Mouse (Mus musculus) lung, embryonic 14.5 days (tissue): Measurements from ENCODE around the gene Mblac2. TPM values are rescaled to one million over a fixed set of nuclear protein-coding genes. Genes with fewer than 3 reads are reported as not detected.

ENCODE experiments used
- ATAC-seq: fragments of 200-750 bp; cut with Nextera tagmentation; 2 replicates; pipeline ENCODE4 v1.8.0; 2017; ENCODE audit warnings: mild to moderate bottlenecking, moderate TSS enrichment, moderate library complexity; ENCODE audit not compliant: insufficient read depth
- DNase-seq: peaks from one replicate; pipeline ENCODE4 v3.0.0-alpha.2; 2015
- H3K27ac ChIP-seq: fragments of 300-500 bp; sonication (generic); 2 replicates; pipeline ENCODE4 v1.5.1; 2014; ENCODE audit warnings: low read depth, mild to moderate bottlenecking, moderate library complexity
- H3K27me3 ChIP-seq: fragments of 300-500 bp; sonication (generic); 2 replicates; pipeline ENCODE4 v1.6.1; 2014; ENCODE audit warnings: low read length, control low read depth; ENCODE audit not compliant: insufficient read depth
- H3K36me3 ChIP-seq: fragments of 300-500 bp; sonication (generic); 2 replicates; pipeline ENCODE4 v1.6.1; 2014; ENCODE audit warnings: control low read depth; ENCODE audit not compliant: insufficient read depth
- H3K4me1 ChIP-seq: fragments of 300-500 bp; sonication (generic); 2 replicates; pipeline ENCODE4 v1.6.1; 2014; ENCODE audit warnings: antibody characterized with exemption, control low read depth; ENCODE audit not compliant: insufficient read depth
- H3K4me2 ChIP-seq: fragments of 300-500 bp; sonication (generic); 2 replicates; pipeline ENCODE4 v1.6.1; 2014; ENCODE audit warnings: mild to moderate bottlenecking
- H3K4me3 ChIP-seq: fragments of 300-500 bp; sonication (generic); 2 replicates; pipeline ENCODE4 v1.5.1; 2014; ENCODE audit warnings: low read depth, low read length
- H3K9ac ChIP-seq: fragments of 300-500 bp; sonication (generic); 2 replicates; pipeline ENCODE4 v1.6.1; 2014
- H3K9me3 ChIP-seq: fragments of 300-500 bp; sonication (generic); 2 replicates; pipeline ENCODE4 v1.6.1; 2016; ENCODE audit warnings: low read depth, low read length, control low read depth
- CTCF ChIP-seq: IDR thresholded peaks from 2 replicates; pipeline ENCODE4 v1.5.1; 2016; ENCODE audit warnings: antibody characterized with exemption, low read depth
- WGBS: fragments of 180-500 bp; shearing (Covaris S2); extraction: QIAGEN DNeasy Blood & Tissue Kit; methylation state at CpG from one replicate; pipeline ENCODE4 v1.1.7; 2014; 5-methylcytosine and 5-hydroxymethylcytosine counted together
- polyA plus RNA-seq: library from polyadenylated mRNA; unstranded; fragments of >200 nt; fragmentation: Nextera tagmentation; extraction: Ambion mirVana; gene quantifications from 2 replicates; pipeline ENCODE4 v1.2.1, GENCODE M21; 2014

The Mblac2 gene
- polyA plus RNA-seq, 1 experiment from 2014 or later: 5.7 TPM

DNA sequence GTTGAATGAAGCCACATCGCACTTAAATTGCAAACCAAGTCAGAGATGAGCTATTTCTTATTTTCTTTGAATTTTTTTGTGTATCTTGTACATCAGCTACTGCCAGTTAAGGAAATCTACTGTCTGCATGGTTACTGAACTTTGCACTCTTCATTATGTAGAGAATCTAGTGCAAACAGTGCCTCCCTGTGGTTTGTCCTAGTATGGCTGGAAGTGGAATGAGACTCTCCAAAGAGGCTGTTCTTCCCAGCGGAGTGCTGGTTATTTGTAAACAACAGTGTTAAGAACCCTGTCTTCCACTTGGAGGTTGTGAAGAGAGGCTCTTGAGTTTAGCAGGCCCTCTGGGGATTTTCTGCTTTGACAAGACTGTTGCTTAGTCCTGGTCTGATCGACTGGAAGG lies 49.2 kb downstream of the Mblac2 start:
- Histone ChIP-seq H3K9ac (no peak overlapping the region), H3K27ac (no peak overlapping the region), H3K4me2 (no peak overlapping the region), H3K27me3 (no peaks in the 10 kb centered on the region), H3K4me1 (no peaks in the 10 kb centered on the region), H3K4me3 (no peak overlapping the region), H3K9me3 (no peaks in the 10 kb centered on the region), H3K36me3 (no peaks in the 10 kb centered on the region)
- ATAC-seq: peak; percentile 44; the same call in 1 of the 2 replicates
- 29% methylated on average over 3 of the region's 3 CpGs for WGBS
- peak; percentile 67 for TF ChIP-seq CTCF
- DNase-seq: peak; percentile 82

DNA sequence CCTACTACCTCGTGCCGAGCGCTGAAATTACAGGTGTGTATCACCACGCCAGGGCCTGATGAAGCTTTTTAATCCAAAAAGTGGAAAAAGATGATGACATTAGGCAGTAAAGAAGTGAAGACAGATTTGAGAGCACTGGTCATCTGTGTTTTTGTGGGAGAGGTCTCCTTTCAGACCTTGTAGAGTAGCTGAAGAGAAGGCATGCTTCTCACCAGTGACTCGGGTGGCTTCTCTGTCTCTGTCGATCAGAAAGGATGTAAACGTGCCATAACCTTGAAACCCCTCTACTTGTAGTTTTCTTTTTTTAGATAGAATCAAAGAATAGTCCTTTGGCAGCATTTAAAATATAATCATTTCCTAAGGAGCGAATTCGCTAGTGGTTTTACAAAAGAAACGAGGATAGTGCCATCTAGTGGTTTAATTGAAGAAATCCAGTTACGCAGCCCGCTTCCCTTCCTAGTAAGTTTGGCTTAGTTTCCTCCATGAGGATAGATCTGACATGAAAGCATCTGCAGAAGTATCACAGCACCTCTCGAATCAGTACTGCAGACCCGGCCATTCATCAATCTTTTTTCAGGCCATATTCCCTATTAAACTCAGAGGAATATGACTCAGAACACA lies 50.5 kb downstream of the Mblac2 start:
- DNase-seq: peak; percentile 91
- Histone ChIP-seq H3K36me3 (no peaks in the 10 kb centered on the region), H3K4me2 (no peak overlapping the region), H3K4me1 (no peaks in the 10 kb centered on the region), H3K9me3 (no peaks in the 10 kb centered on the region), H3K27me3 (no peaks in the 10 kb centered on the region), H3K9ac (no peak overlapping the region), H3K27ac (no peak overlapping the region), H3K4me3 (no peak overlapping the region)
- peak; percentile 69 for TF ChIP-seq CTCF
- ATAC-seq: no peak
- 29% methylated on average over 14 of the region's 14 CpGs for WGBS

DNA sequence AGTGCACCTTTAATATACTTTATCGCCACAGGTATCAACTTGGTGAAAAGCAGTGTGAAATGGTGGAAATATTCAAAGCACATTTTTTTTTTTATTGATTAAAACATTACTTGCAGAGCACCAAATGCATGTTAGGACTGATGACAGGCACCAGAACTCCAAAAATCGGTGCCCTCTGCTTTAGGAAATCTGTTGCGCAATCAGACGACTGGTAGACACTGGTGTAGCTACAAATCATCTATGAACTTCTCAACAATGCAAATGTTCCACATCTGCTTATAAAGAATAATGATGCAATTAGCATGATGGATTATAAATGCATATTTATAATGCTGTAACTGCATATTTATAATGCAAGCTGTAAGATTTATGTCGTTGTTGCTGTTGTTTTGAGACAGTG lies 53.0 kb downstream of the Mblac2 start:
- WGBS: 77% methylated on average over 5 of the region's 5 CpGs
- Histone ChIP-seq H3K36me3 (no peaks in the 10 kb centered on the region), H3K4me3 (no peak overlapping the region), H3K27ac (no peak overlapping the region), H3K4me1 (no peaks in the 10 kb centered on the region), H3K9me3 (no peaks in the 10 kb centered on the region), H3K9ac (no peak overlapping the region), H3K4me2 (no peak overlapping the region), H3K27me3 (no peaks in the 10 kb centered on the region)
- no peak for TF ChIP-seq CTCF
- no peak for DNase-seq
- ATAC-seq: no peak

GRCm38 (mm10) chr13:81767038-81767659 lies 56.0 kb downstream of the Mblac2 start:
- no peak overlapping the region for H3K27ac ChIP-seq
- no peak overlapping the region for H3K4me3 ChIP-seq

GRCm38 (mm10) chr13:81776217-81776616 lies 65.1 kb downstream of the Mblac2 start:
- WGBS: 73% methylated on average over 3 of the region's 3 CpGs
- Histone ChIP-seq H3K9ac (no peak overlapping the region), H3K36me3 (no peaks in the 10 kb centered on the region), H3K4me3 (no peak overlapping the region), H3K4me1 (no peaks in the 10 kb centered on the region), H3K9me3 (no peaks in the 10 kb centered on the region), H3K27me3 (no peaks in the 10 kb centered on the region), H3K27ac (no peak overlapping the region), H3K4me2 (no peak overlapping the region)
- DNase-seq (no peak), ATAC-seq (no peak)
- no peak for TF ChIP-seq CTCF

More at GRCm38 (mm10) chr13:81767038-81767659, 56.0 kb downstream of the Mblac2 start:
- Histone ChIP-seq H3K9me3 (no peaks in the 10 kb centered on the region), H3K4me2 (no peak overlapping the region), H3K4me1 (no peaks in the 10 kb centered on the region), H3K27me3 (no peaks in the 10 kb centered on the region), H3K9ac (no peak overlapping the region), H3K36me3 (no peaks in the 10 kb centered on the region)
- peak; percentile 60 for TF ChIP-seq CTCF
- peak; percentile 74 for DNase-seq
- 80% methylated on average over 7 of the region's 7 CpGs for WGBS
- ATAC-seq: no peak

DNA sequence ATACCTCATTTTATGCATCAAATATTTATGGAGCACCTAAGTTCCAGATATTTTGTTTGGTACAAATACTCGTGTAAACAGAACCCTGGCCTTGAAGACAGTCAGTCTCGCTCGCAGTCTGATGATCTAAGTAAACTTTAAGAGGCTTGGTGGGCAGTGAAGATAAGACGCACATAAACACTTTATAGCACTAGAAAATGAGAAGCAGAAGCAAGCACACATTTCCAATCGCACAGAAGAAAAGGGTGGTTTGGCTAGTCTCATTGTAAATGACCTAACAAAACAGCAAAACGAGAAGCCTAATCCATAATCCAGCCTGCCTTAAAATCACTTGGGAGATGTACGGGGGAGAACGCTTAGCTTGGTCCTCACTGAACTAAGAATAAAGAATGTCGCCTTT lies 71.3 kb downstream of the Mblac2 start:
- no peak for DNase-seq

GRCm38 (mm10) chr13:81782971-81783404 lies 71.8 kb downstream of the Mblac2 start, which contains the start of gene Cetn3:
TSS of gene Cetn3 (plus strand) at chr13:81783077.
- Histone ChIP-seq H3K4me2 (peak within 1 kb of the TSS; percentile 60), H3K9me3 (no peaks in the 10 kb centered on the region), H3K36me3 (peaks cover 17% of the 10 kb centered on the region; the same call in 1 of the 2 replicates), H3K27ac (peak within 1 kb of the TSS; percentile 99), H3K27me3 (no peaks in the 10 kb centered on the region), H3K9ac (peak within 1 kb of the TSS; percentile 84), H3K4me1 (no peaks in the 10 kb centered on the region), H3K4me3 (peak within 1 kb of the TSS; percentile 72)
- peak; percentile 98 for DNase-seq
- ATAC-seq: peak; percentile 88
- no peak for TF ChIP-seq CTCF
- WGBS: under 1% methylated on average over 29 of the region's 29 CpGs

More for the DNA sequence above, 71.3 kb downstream of the Mblac2 start:
- Histone ChIP-seq H3K4me2 (peak overlapping the region; percentile 60), H3K27ac (peak overlapping the region; percentile 99), H3K9me3 (no peaks in the 10 kb centered on the region), H3K27me3 (no peaks in the 10 kb centered on the region), H3K4me1 (no peaks in the 10 kb centered on the region), H3K9ac (peak overlapping the region; percentile 84), H3K4me3 (peak overlapping the region; percentile 72), H3K36me3 (peaks cover 12% of the 10 kb centered on the region; the same call in 1 of the 2 replicates)
- no peak for TF ChIP-seq CTCF
- ATAC-seq: no peak
- 27% methylated on average over 9 of the region's 9 CpGs for WGBS
